ENCODE assay signal across 8 mouse cellular contexts in the genomic region with DNA sequence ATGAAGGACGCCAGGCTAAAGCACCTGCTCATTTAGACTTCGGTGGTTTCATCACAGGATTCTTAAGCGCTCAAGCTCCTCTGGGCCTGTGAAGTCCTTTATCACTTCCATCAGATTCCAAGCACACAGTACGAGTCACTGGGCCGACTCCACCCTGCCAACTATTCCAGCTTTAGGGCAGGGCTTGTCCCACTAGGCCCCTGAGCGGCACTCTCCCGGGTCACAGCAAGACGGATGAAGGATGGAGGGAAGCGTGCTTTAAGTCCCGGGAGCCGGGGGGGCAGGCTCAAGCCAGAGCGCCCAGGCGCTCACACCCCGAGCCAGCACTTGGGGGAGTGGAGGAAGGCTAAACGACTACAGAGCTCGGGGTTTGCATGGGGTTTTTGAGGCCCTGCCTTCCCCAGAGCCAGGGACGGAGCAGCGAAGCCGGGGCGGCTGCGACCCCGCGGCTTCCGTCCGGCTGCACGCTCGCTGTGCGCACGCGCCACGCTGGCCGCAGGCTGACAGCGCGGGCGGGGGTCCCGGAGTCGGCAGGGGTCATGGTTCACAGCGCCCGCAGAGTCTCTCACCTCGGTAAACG. TPM values are rescaled to one million over a fixed set of nuclear protein-coding genes. Genes with fewer than 3 reads are reported as not detected.
DNase-seq lines count a peak whose midpoint lies in the region; ATAC-seq and TF ChIP-seq lines count a peak whose summit lies in the region.

No protein-coding gene starts in this region.

- H3K79me2 ChIP-seq in C2C12 (ENCODE audit: control insufficient read depth, insufficient read depth), result peaks cover 57% of the 10 kb centered on the region

- peaks cover 9% of the 10 kb centered on the region for H3K36me3 ChIP-seq in C2C12 (ENCODE audit: control insufficient read depth, insufficient read depth)
- no peaks in the 10 kb centered on the region for H3K36me3 ChIP-seq in heart, embryonic 16.5 days (ENCODE audit: control insufficient read depth, insufficient read depth)
- H3K36me3 ChIP-seq in liver, embryonic 11.5 days (ENCODE audit: control insufficient read depth, insufficient read depth, low read length), result no peaks in the 10 kb centered on the region; the same call in 1 of the 2 replicates
- H3K36me3 ChIP-seq in small intestine, adult 2 months (ENCODE audit: control insufficient read depth, insufficient read depth, low read length), result no peaks in the 10 kb centered on the region

- no peak for DNase-seq in frontal cortex, postnatal 25 days (ENCODE audit: low spot score in 2 of 2)
- peak; percentile 50 for DNase-seq in c-Kit-positive CD71-positive TER-119-negative erythroid progenitor cells, embryonic 14.5 days (ENCODE audit: low read depth)
- no peak for DNase-seq in liver, embryonic 11.5 days (ENCODE audit: low spot score)
- DNase-seq in thymus, adult 18-20 months, result no peak

- peaks cover 52% of the 10 kb centered on the region for H3K79me3 ChIP-seq in C2C12 (ENCODE audit: low read depth)

- H3K4me2 ChIP-seq in heart, embryonic 16.5 days (ENCODE audit: low read depth, low read length), result peak overlapping the region; percentile 88
- H3K4me2 ChIP-seq in liver, embryonic 11.5 days, result peak overlapping the region; percentile 92

- peaks cover 14% of the 10 kb centered on the region for H3K4me1 ChIP-seq in heart, embryonic 16.5 days (ENCODE audit: control insufficient read depth, insufficient read depth, low read length)
- peaks cover 21% of the 10 kb centered on the region for H3K4me1 ChIP-seq in liver, embryonic 11.5 days (replicated peaks; ENCODE audit: control insufficient read depth, insufficient read depth, low read length)
- H3K4me1 ChIP-seq in small intestine, adult 2 months (ENCODE audit: control insufficient read depth, insufficient read depth, insufficient read length, low read length), result no peaks in the 10 kb centered on the region; the same call in none of the 2 replicates

- peak overlapping the region; percentile 94 for H3K27ac ChIP-seq in heart, embryonic 16.5 days (ENCODE audit: low read length)
- H3K27ac ChIP-seq in liver, embryonic 11.5 days (ENCODE audit: low read depth, low read length), result peak overlapping the region; percentile 98
- H3K27ac ChIP-seq in small intestine, adult 2 months (ENCODE audit: insufficient read depth, low read depth, low read length), result peak overlapping the region; percentile 34; the same call in 1 of the 2 replicates

- H3K4me3 ChIP-seq in C2C12 (ENCODE audit: insufficient read depth, poor library complexity, severe bottlenecking), result peak overlapping the region; percentile 76
- peak overlapping the region; percentile 95 for H3K4me3 ChIP-seq in heart, embryonic 16.5 days (ENCODE audit: low read length)
- peak overlapping the region; percentile 94 for H3K4me3 ChIP-seq in liver, embryonic 11.5 days (ENCODE audit: low read depth, low read length)
- H3K4me3 ChIP-seq in small intestine, adult 2 months (ENCODE audit: low read depth, low read length), result peak overlapping the region; percentile 77

- ATAC-seq in frontal cortex, adult (ENCODE audit: low TSS enrichment), result peak; percentile 8; the same call in 1 of the 2 replicates
- ATAC-seq in heart, embryonic 16.5 days (replicated peaks; ENCODE audit: extremely low read depth, insufficient read depth, low FRiP score), result peak; percentile 70
- ATAC-seq in liver, embryonic 11.5 days (replicated peaks; ENCODE audit: low FRiP score), result peak; percentile 80

- peak overlapping the region; percentile 96 for H3K9ac ChIP-seq in heart, embryonic 16.5 days (ENCODE audit: low read length)
- H3K9ac ChIP-seq in liver, embryonic 11.5 days (ENCODE audit: low read depth, low read length), result peak overlapping the region; percentile 98

- no peaks in the 10 kb centered on the region for H3K9me3 ChIP-seq in heart, embryonic 16.5 days (replicated peaks; ENCODE audit: control insufficient read depth, low read length)
- no peaks in the 10 kb centered on the region for H3K9me3 ChIP-seq in liver, embryonic 11.5 days (ENCODE audit: control insufficient read depth, low read length)

- TF ChIP-seq POLR2A in small intestine, adult 2 months (IDR thresholded peaks at IDR 0.05; ENCODE audit: low read depth, low read length), result no peak

- under 1% methylated on average over 41 of the region's 41 CpGs for WGBS in heart, embryonic 16.5 days
- under 1% methylated on average over 41 of the region's 41 CpGs for WGBS in liver, embryonic 11.5 days
- WGBS in small intestine, adult 2 months, result under 1% methylated on average over 41 of the region's 41 CpGs

- no peak for TF ChIP-seq CTCF in C2C12 (IDR thresholded peaks at IDR 0.05; ENCODE audit: control insufficient read depth, insufficient read depth, insufficient read length)
- TF ChIP-seq CTCF in small intestine, adult 2 months (IDR thresholded peaks at IDR 0.05; ENCODE audit: extremely low read depth, insufficient read length, insufficient replicate concordance, low read depth, low read length), result no peak

- peak overlapping the region; percentile 78 for H3ac ChIP-seq in C2C12 (ENCODE audit: control insufficient read depth, insufficient read length, low read depth)

- H3K27me3 ChIP-seq in C2C12 (ENCODE audit: control insufficient read depth, insufficient read depth, insufficient read length), result no peaks in the 10 kb centered on the region
- no peaks in the 10 kb centered on the region for H3K27me3 ChIP-seq in heart, embryonic 16.5 days (ENCODE audit: control insufficient read depth, insufficient read depth, low read length)
- no peaks in the 10 kb centered on the region for H3K27me3 ChIP-seq in liver, embryonic 11.5 days (replicated peaks; ENCODE audit: control insufficient read depth, insufficient read depth, low read length)
- no peaks in the 10 kb centered on the region for H3K27me3 ChIP-seq in small intestine, adult 2 months (ENCODE audit: control insufficient read depth, insufficient read depth, low read length)

TF ChIP-seq in C2C12, 6 proteins besides CTCF, POLR2A, EP300 and RAD21:
- TF ChIP-seq CEBPB (IDR thresholded peaks at IDR 0.05; ENCODE audit: low read depth) (no peak), MAX (IDR thresholded peaks at IDR 0.05) (no peak), MYOG (IDR thresholded peaks at IDR 0.05; ENCODE audit: control insufficient read depth, extremely low read depth, insufficient read length) (no peak), MYOD1 (IDR thresholded peaks at IDR 0.05; ENCODE audit: control insufficient read depth, insufficient read length, low read depth) (no peak), USF1 (IDR thresholded peaks at IDR 0.05; ENCODE audit: low read depth) (no peak), FOSL1 (IDR thresholded peaks at IDR 0.05; ENCODE audit: insufficient read depth, low read length, poor library complexity, severe bottlenecking) (no peak)

RNA-seq across cellular contexts. Expression of gene Anln, which starts 0.5 kb away (rescaled TPM):
- polyA plus RNA-seq in C2C12 (2012; fragmentation: generic; extraction: Trizol), result 63.2 TPM
- 53.7 and 54.6 TPM in 2 replicates for polyA plus RNA-seq in heart, embryonic 16.5 days (2015; fragmentation: Nextera tagmentation; extraction: Ambion mirVana)
- polyA plus RNA-seq in liver, embryonic 11.5 days (2014; fragmentation: Nextera tagmentation; extraction: Ambion mirVana), result 42.6 and 45.5 TPM in 2 replicates
- 0.99 and 1.3 TPM in 2 replicates for polyA plus RNA-seq in small intestine, adult 2 months (2012; rRNA removed)

RNA-seq across cellular contexts. Expression of gene 9530077C05Rik, which starts 22.8 kb away (rescaled TPM):
- polyA plus RNA-seq in C2C12 (2012; fragmentation: generic; extraction: Trizol), result 1.0 TPM
- polyA plus RNA-seq in heart, embryonic 16.5 days (2015; fragmentation: Nextera tagmentation; extraction: Ambion mirVana), result 3.0 and 3.7 TPM in 2 replicates
- polyA plus RNA-seq in liver, embryonic 11.5 days (2014; fragmentation: Nextera tagmentation; extraction: Ambion mirVana), result 2.5 and 3.6 TPM in 2 replicates
- polyA plus RNA-seq in small intestine, adult 2 months (2012; rRNA removed), result 0.20 and 0.23 TPM in 2 replicates

Comparison
In these comparisons a context has a peak if more than half of its experiments do, and no peak if none do; other contexts are left out.
1. ATAC-seq: peak in every context shown above with its lines; median percentile 80 in liver, embryonic 11.5 days; 70 in heart, embryonic 16.5 days; 8 in frontal cortex, adult.
2. H3K27ac ChIP-seq: peak in every context shown above with its lines; median percentile 98 in liver, embryonic 11.5 days; 94 in heart, embryonic 16.5 days; 34 in small intestine, adult 2 months.
3. RNA of gene Anln, which starts 0.5 kb away (polyA plus RNA-seq): 63.2 TPM in C2C12 (single experiment), 53.7 to 54.6 TPM in heart, embryonic 16.5 days and 42.6 to 45.5 TPM in liver, embryonic 11.5 days; 0.99 to 1.3 TPM in small intestine, adult 2 months; every median in the first group is over 10 times any median in the second.
4. Peak in every context shown above with its lines, with median percentiles within 50 percentile points of each other: H3K4me3 ChIP-seq.